8 mouse cellular contexts compared by ENCODE assay signal in genomic region chr9:105395218-105395627, GRCm38 (mm10). TPM values are rescaled to one million over a fixed set of nuclear protein-coding genes. Genes with fewer than 3 reads are reported as not detected.
DNase-seq lines count a peak whose midpoint lies in the region; ATAC-seq and TF ChIP-seq lines count a peak whose summit lies in the region.

TSS of gene Aste1 (plus strand) at chr9:105395392.
TSS of gene Nek11 (minus strand) at chr9:105395524.

- ATAC-seq in embryonic facial prominence, embryonic 13.5 days (ENCODE audit: insufficient number of reproducible peaks, insufficient read depth, low FRiP score, low TSS enrichment, low read depth) = peak; percentile 96
- peak; percentile 97 for ATAC-seq in limb, embryonic 12.5 days (ENCODE audit: insufficient number of reproducible peaks, insufficient read depth, low FRiP score, low TSS enrichment, low read depth)
- peak; percentile 95 for ATAC-seq in midbrain, embryonic 15.5 days (replicated peaks)

- H3K4me1 ChIP-seq in embryonic facial prominence, embryonic 13.5 days = peaks cover 33% of the 10 kb centered on the region
- H3K4me1 ChIP-seq in kidney, adult 2 months (ENCODE audit: control insufficient read depth, insufficient read depth, low read length) = peaks cover 4% of the 10 kb centered on the region; the same call in 1 of the 2 replicates
- H3K4me1 ChIP-seq in limb, embryonic 12.5 days (replicated peaks) = peaks cover 19% of the 10 kb centered on the region
- peaks cover 40% of the 10 kb centered on the region for H3K4me1 ChIP-seq in midbrain, embryonic 15.5 days
- H3K4me1 ChIP-seq in spleen, adult 2 months (ENCODE audit: control insufficient read depth, insufficient read depth, insufficient read length) = no peaks in the 10 kb centered on the region

- H3K9me3 ChIP-seq in embryonic facial prominence, embryonic 13.5 days = no peaks in the 10 kb centered on the region
- no peaks in the 10 kb centered on the region for H3K9me3 ChIP-seq in limb, embryonic 12.5 days
- no peaks in the 10 kb centered on the region for H3K9me3 ChIP-seq in midbrain, embryonic 15.5 days

- DNase-seq in 3134 (ENCODE audit: extremely low read depth, insufficient read length, low spot score) = peak; percentile 94
- DNase-seq in adrenal gland, postnatal 36 days = peak; percentile 97
- DNase-seq in heart, adult 18-20 months = peak; percentile 96 to 98
- peak; percentile 97 for DNase-seq in kidney, adult 2 months
- DNase-seq in spleen, adult 2 months (ENCODE audit: low read depth in 1 of 2, low spot score in 2 of 2) = peak; percentile 86 to 92

- H3K4me3 ChIP-seq in embryonic facial prominence, embryonic 13.5 days = peak within 1 kb of the TSS; percentile 67
- peak within 1 kb of the TSS; percentile 58 for H3K4me3 ChIP-seq in kidney, adult 2 months (ENCODE audit: insufficient read depth, low read depth, low read length)
- H3K4me3 ChIP-seq in limb, embryonic 12.5 days (replicated peaks) = peak within 1 kb of the TSS; percentile 67
- peak within 1 kb of the TSS; percentile 86 for H3K4me3 ChIP-seq in midbrain, embryonic 15.5 days
- peak within 1 kb of the TSS; percentile 84 for H3K4me3 ChIP-seq in spleen, adult 2 months (ENCODE audit: extremely low read depth, insufficient read depth, insufficient read length)

- H3K27me3 ChIP-seq in embryonic facial prominence, embryonic 13.5 days = no peaks in the 10 kb centered on the region; the same call in 1 of the 2 replicates
- H3K27me3 ChIP-seq in kidney, adult 2 months (replicated peaks; ENCODE audit: control insufficient read depth, insufficient read depth, low read length) = no peaks in the 10 kb centered on the region
- peaks cover 3% of the 10 kb centered on the region; the same call in 1 of the 2 replicates for H3K27me3 ChIP-seq in limb, embryonic 12.5 days
- no peaks in the 10 kb centered on the region; the same call in 1 of the 2 replicates for H3K27me3 ChIP-seq in midbrain, embryonic 15.5 days (replicated peaks)
- no peaks in the 10 kb centered on the region for H3K27me3 ChIP-seq in spleen, adult 2 months (ENCODE audit: control insufficient read depth, insufficient read depth, low read length)

- H3K36me3 ChIP-seq in embryonic facial prominence, embryonic 13.5 days = peaks cover 16% of the 10 kb centered on the region
- peaks cover 5% of the 10 kb centered on the region for H3K36me3 ChIP-seq in kidney, adult 2 months (ENCODE audit: control insufficient read depth, insufficient read depth, low read length)
- peaks cover 15% of the 10 kb centered on the region for H3K36me3 ChIP-seq in limb, embryonic 12.5 days
- no peaks in the 10 kb centered on the region for H3K36me3 ChIP-seq in midbrain, embryonic 15.5 days (replicated peaks)
- H3K36me3 ChIP-seq in spleen, adult 2 months (ENCODE audit: control insufficient read depth, insufficient read depth, low read length) = peaks cover 4% of the 10 kb centered on the region; the same call in 1 of the 2 replicates

- TF ChIP-seq CTCF in kidney, adult 2 months (conservative IDR thresholded peaks at IDR 0.05; ENCODE audit: insufficient read depth, insufficient read length, low read depth, low read length) = no peak
- TF ChIP-seq CTCF in spleen, adult 2 months (IDR thresholded peaks at IDR 0.05; ENCODE audit: extremely low read depth, insufficient read depth, insufficient read length, insufficient replicate concordance) = no peak

- peak within 1 kb of the TSS; percentile 80 for H3K9ac ChIP-seq in embryonic facial prominence, embryonic 13.5 days
- peak within 1 kb of the TSS; percentile 58 for H3K9ac ChIP-seq in limb, embryonic 12.5 days (replicated peaks)
- H3K9ac ChIP-seq in midbrain, embryonic 15.5 days = peak within 1 kb of the TSS; percentile 71

- H3K27ac ChIP-seq in embryonic facial prominence, embryonic 13.5 days = peak within 1 kb of the TSS; percentile 88
- H3K27ac ChIP-seq in kidney, adult 2 months (ENCODE audit: insufficient read depth, low read depth, low read length) = peak within 1 kb of the TSS; percentile 92
- peak within 1 kb of the TSS; percentile 90 for H3K27ac ChIP-seq in limb, embryonic 12.5 days
- H3K27ac ChIP-seq in midbrain, embryonic 15.5 days = peak within 1 kb of the TSS; percentile 86
- H3K27ac ChIP-seq in spleen, adult 2 months (ENCODE audit: insufficient read depth, low read length) = peak within 1 kb of the TSS; percentile 94

- TF ChIP-seq POLR2A in kidney, adult 2 months (IDR thresholded peaks at IDR 0.05; ENCODE audit: low read depth, low read length) = no peak
- peak; percentile 37; the same call in 1 of the 2 replicates for TF ChIP-seq POLR2A in spleen, adult 2 months (IDR thresholded peaks at IDR 0.05; ENCODE audit: low read depth, low read length)

- under 1% methylated on average over 44 of the region's 44 CpGs for WGBS in embryonic facial prominence, embryonic 13.5 days
- WGBS in kidney, adult 2 months = under 1% methylated on average over 44 of the region's 44 CpGs
- WGBS in limb, embryonic 12.5 days = under 1% methylated on average over 44 of the region's 44 CpGs
- WGBS in midbrain, embryonic 15.5 days = under 1% methylated on average over 44 of the region's 44 CpGs
- WGBS in spleen, adult 2 months = under 1% methylated on average over 44 of the region's 44 CpGs

- H3K4me2 ChIP-seq in embryonic facial prominence, embryonic 13.5 days = peak within 1 kb of the TSS; percentile 62
- peak within 1 kb of the TSS; percentile 66 for H3K4me2 ChIP-seq in limb, embryonic 12.5 days
- H3K4me2 ChIP-seq in midbrain, embryonic 15.5 days = peak within 1 kb of the TSS; percentile 80

RNA-seq across cellular contexts. Expression of gene Aste1, which starts in this region (rescaled TPM):
- 10 to 100 TPM in 1 of 2 experiments, 1 to 10 TPM in 1; 9.5 to 10.9 TPM for total RNA-seq in adrenal gland, postnatal 36 days (2021)
- 12.5 and 17.6 TPM in 2 replicates for polyA plus RNA-seq in embryonic facial prominence, embryonic 13.5 days (2015; fragmentation: Nextera tagmentation; extraction: Ambion mirVana)
- 1 to 10 TPM; 7.2 to 7.4 TPM for total RNA-seq in heart, adult 18-20 months (2021)
- 6.1 and 7.3 TPM in 2 replicates for polyA plus RNA-seq in kidney, adult 2 months (2012; rRNA removed)
- polyA plus RNA-seq in limb, embryonic 12.5 days (2016; fragmentation: Nextera tagmentation; extraction: Ambion mirVana) = 13.1 and 13.7 TPM in 2 replicates
- 12.2 and 14.5 TPM in 2 replicates for polyA plus RNA-seq in midbrain, embryonic 15.5 days (2015; fragmentation: Nextera tagmentation; extraction: Ambion mirVana)
- 3.5 and 4.4 TPM in 2 replicates for polyA plus RNA-seq in spleen, adult 2 months (2012; rRNA removed)

RNA-seq across cellular contexts. Expression of gene Nek11, which starts in this region (rescaled TPM):
- total RNA-seq in adrenal gland, postnatal 36 days (2021) = under 1 TPM; 0.26 to 0.43 TPM
- polyA plus RNA-seq in embryonic facial prominence, embryonic 13.5 days (2015; fragmentation: Nextera tagmentation; extraction: Ambion mirVana) = 0.30 and 0.54 TPM in 2 replicates
- not detected for total RNA-seq in heart, adult 18-20 months (2021)
- polyA plus RNA-seq in kidney, adult 2 months (2012; rRNA removed) = 0.17 and 0.22 TPM in 2 replicates
- 0.17 and 0.26 TPM in 2 replicates for polyA plus RNA-seq in limb, embryonic 12.5 days (2016; fragmentation: Nextera tagmentation; extraction: Ambion mirVana)
- polyA plus RNA-seq in midbrain, embryonic 15.5 days (2015; fragmentation: Nextera tagmentation; extraction: Ambion mirVana) = 2.7 and 3.3 TPM in 2 replicates
- polyA plus RNA-seq in spleen, adult 2 months (2012; rRNA removed) = 0.04 TPM in 1 of 2 replicates, not detected in the other

Comparison
In these comparisons a context has a peak if more than half of its experiments do, and no peak if none do; other contexts are left out.
1. Peak in every context shown above with its lines: DNase-seq, ATAC-seq, H3K4me3 ChIP-seq and H3K27ac ChIP-seq.